Mouse (Mus musculus) lung, adult 2 months (tissue): ENCODE results near the gene Clcn1.

Source experiments
- CTCF ChIP-seq: fragments of 200-500 bp; IDR thresholded peaks from 2 replicates; pipeline ENCODE4 v1.5.1; 2011; ENCODE audit warnings: mild to moderate bottlenecking, low read length, control low read depth; ENCODE audit not compliant: insufficient read depth
- POLR2A ChIP-seq: fragments of 200-500 bp; IDR thresholded peaks from 2 replicates; pipeline ENCODE4 v1.6.1; 2011; ENCODE audit warnings: low read depth, mild to moderate bottlenecking, control low read depth, low read length, borderline replicate concordance; ENCODE audit errors: extremely low read depth

DNA sequence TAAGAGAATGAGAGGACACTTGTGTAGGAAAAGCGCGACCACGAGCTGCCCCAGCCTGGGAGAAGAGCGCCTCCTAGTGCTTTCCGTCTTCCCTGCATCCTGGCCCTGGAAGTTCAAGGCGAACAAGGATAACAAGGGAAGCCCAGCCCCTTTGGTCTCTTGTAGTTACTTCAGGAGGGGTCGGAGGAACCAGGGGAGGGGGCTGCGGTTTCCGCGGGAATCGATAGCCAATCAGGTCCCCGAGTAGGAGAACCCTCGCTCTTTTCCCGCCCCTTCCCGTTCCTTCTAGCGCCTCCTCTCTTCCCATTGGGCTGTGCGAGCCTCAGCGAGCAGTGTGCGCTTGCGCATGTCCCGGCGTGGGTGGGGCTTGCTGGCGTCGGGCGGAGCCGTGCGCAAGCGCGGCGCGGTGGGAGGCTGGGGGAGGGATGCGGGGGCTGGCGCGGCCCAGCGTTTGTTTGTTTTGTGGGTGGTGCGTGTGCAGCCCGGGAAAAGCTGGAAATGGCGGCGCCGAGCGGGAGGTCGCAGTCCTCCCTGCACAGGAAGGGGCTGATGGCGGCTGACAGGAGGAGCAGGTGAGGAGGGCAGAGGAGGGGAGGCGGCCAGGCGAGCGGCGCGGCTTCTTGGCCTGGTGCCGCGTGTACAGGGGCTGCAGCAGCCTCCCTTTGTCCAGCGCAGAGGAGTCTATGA lies 21.7 kb upstream of the Clcn1 start, which contains the start of gene Casp2:
- peak; percentile 95 for TF ChIP-seq CTCF
- peak; percentile 57; the same call in 1 of the 2 replicates for TF ChIP-seq POLR2A
